Mouse (Mus musculus): ENCODE data around the gene Bcl11b. TPM values are rescaled to one million over a fixed set of nuclear protein-coding genes. Genes with fewer than 3 reads are reported as not detected.

The Bcl11b gene
- polyA plus RNA-seq, 1 experiment, result not detected

- no peaks in the 10 kb centered on the region for H3K4me1 ChIP-seq (ENCODE audit: control insufficient read depth)
- TF ChIP-seq TAL1 (IDR thresholded peaks at IDR 0.05; ENCODE audit: low read length) (no peak), GATA1 (IDR thresholded peaks at IDR 0.05; ENCODE audit: low read length) (no peak)
- H3K36me3 ChIP-seq (ENCODE audit: control insufficient read depth), result no peaks in the 10 kb centered on the region
- peaks cover 28% of the 10 kb centered on the region for H3K9me3 ChIP-seq (ENCODE audit: control insufficient read depth, low read length)
- no peaks in the 10 kb centered on the region for H3K27me3 ChIP-seq (ENCODE audit: control insufficient read depth)
- no peak overlapping the region for H3K4me3 ChIP-seq (replicated peaks)
Observed at GRCm38 (mm10) chr12:107923963-107924362, 79.4 kb downstream of the Bcl11b start.

GRCm38 (mm10) chr12:107922180-107922579 lies 81.2 kb downstream of the Bcl11b start:
- Histone ChIP-seq H3K4me3 (replicated peaks) (no peak overlapping the region), H3K9me3 (ENCODE audit: control insufficient read depth, low read length) (peaks cover 39% of the 10 kb centered on the region), H3K36me3 (ENCODE audit: control insufficient read depth) (no peaks in the 10 kb centered on the region), H3K27me3 (ENCODE audit: control insufficient read depth) (no peaks in the 10 kb centered on the region), H3K4me1 (ENCODE audit: control insufficient read depth) (no peaks in the 10 kb centered on the region)
- TF ChIP-seq GATA1 (IDR thresholded peaks at IDR 0.05; ENCODE audit: low read length) (no peak), TAL1 (IDR thresholded peaks at IDR 0.05; ENCODE audit: low read length) (no peak)

GRCm38 (mm10) chr12:107921566-107921965 lies 81.8 kb downstream of the Bcl11b start:
- H3K27me3 ChIP-seq (ENCODE audit: control insufficient read depth), result no peaks in the 10 kb centered on the region
- no peak overlapping the region for H3K4me3 ChIP-seq (replicated peaks)
- no peaks in the 10 kb centered on the region for H3K36me3 ChIP-seq (ENCODE audit: control insufficient read depth)
- peaks cover 40% of the 10 kb centered on the region for H3K9me3 ChIP-seq (ENCODE audit: control insufficient read depth, low read length)
- H3K4me1 ChIP-seq (ENCODE audit: control insufficient read depth), result no peaks in the 10 kb centered on the region
- no peak for TF ChIP-seq GATA1 (IDR thresholded peaks at IDR 0.05; ENCODE audit: low read length)
- no peak for TF ChIP-seq TAL1 (IDR thresholded peaks at IDR 0.05; ENCODE audit: low read length)

GRCm38 (mm10) chr12:107921154-107921553 lies 82.2 kb downstream of the Bcl11b start:
- peaks cover 43% of the 10 kb centered on the region for H3K9me3 ChIP-seq (ENCODE audit: control insufficient read depth, low read length)
- TF ChIP-seq TAL1 (IDR thresholded peaks at IDR 0.05; ENCODE audit: low read length) (no peak), GATA1 (IDR thresholded peaks at IDR 0.05; ENCODE audit: low read length) (no peak)
- no peaks in the 10 kb centered on the region for H3K36me3 ChIP-seq (ENCODE audit: control insufficient read depth)
- H3K4me3 ChIP-seq (replicated peaks), result no peak overlapping the region
- no peaks in the 10 kb centered on the region; the same call in 1 of the 2 replicates for H3K27me3 ChIP-seq (ENCODE audit: control insufficient read depth)
- H3K4me1 ChIP-seq (ENCODE audit: control insufficient read depth), result no peaks in the 10 kb centered on the region

GRCm38 (mm10) chr12:107920716-107921115 lies 82.7 kb downstream of the Bcl11b start:
- Histone ChIP-seq H3K36me3 (ENCODE audit: control insufficient read depth) (no peaks in the 10 kb centered on the region), H3K27me3 (ENCODE audit: control insufficient read depth) (no peaks in the 10 kb centered on the region; the same call in 1 of the 2 replicates), H3K4me3 (replicated peaks) (no peak overlapping the region), H3K4me1 (ENCODE audit: control insufficient read depth) (no peaks in the 10 kb centered on the region), H3K9me3 (ENCODE audit: control insufficient read depth, low read length) (peaks cover 48% of the 10 kb centered on the region)
- TF ChIP-seq TAL1 (IDR thresholded peaks at IDR 0.05; ENCODE audit: low read length) (no peak), GATA1 (IDR thresholded peaks at IDR 0.05; ENCODE audit: low read length) (no peak)

- H3K27me3 ChIP-seq (ENCODE audit: control insufficient read depth), result peaks cover 2% of the 10 kb centered on the region; the same call in 1 of the 2 replicates
- no peak for TF ChIP-seq TAL1 (IDR thresholded peaks at IDR 0.05; ENCODE audit: low read length)
- TF ChIP-seq GATA1 (IDR thresholded peaks at IDR 0.05; ENCODE audit: low read length), result no peak
- no peaks in the 10 kb centered on the region for H3K4me1 ChIP-seq (ENCODE audit: control insufficient read depth)
- H3K4me3 ChIP-seq (replicated peaks), result no peak overlapping the region
- H3K36me3 ChIP-seq (ENCODE audit: control insufficient read depth), result no peaks in the 10 kb centered on the region
- peaks cover 51% of the 10 kb centered on the region for H3K9me3 ChIP-seq (ENCODE audit: control insufficient read depth, low read length)
Observed at GRCm38 (mm10) chr12:107920076-107920475, 83.3 kb downstream of the Bcl11b start.

- no peak overlapping the region for H3K4me3 ChIP-seq (replicated peaks)
- no peaks in the 10 kb centered on the region for H3K36me3 ChIP-seq (ENCODE audit: control insufficient read depth)
- H3K9me3 ChIP-seq (ENCODE audit: control insufficient read depth, low read length), result peaks cover 52% of the 10 kb centered on the region
- TF ChIP-seq TAL1 (IDR thresholded peaks at IDR 0.05; ENCODE audit: low read length), result no peak
- no peak for TF ChIP-seq GATA1 (IDR thresholded peaks at IDR 0.05; ENCODE audit: low read length)
- H3K4me1 ChIP-seq (ENCODE audit: control insufficient read depth), result no peaks in the 10 kb centered on the region
- H3K27me3 ChIP-seq (ENCODE audit: control insufficient read depth), result peaks cover 2% of the 10 kb centered on the region; the same call in 1 of the 2 replicates
Observed at GRCm38 (mm10) chr12:107918779-107919178, 84.6 kb downstream of the Bcl11b start.

GRCm38 (mm10) chr12:107916008-107916407 lies 87.4 kb downstream of the Bcl11b start:
- peaks cover 57% of the 10 kb centered on the region for H3K9me3 ChIP-seq (ENCODE audit: control insufficient read depth, low read length)
- H3K4me1 ChIP-seq (ENCODE audit: control insufficient read depth), result no peaks in the 10 kb centered on the region
- H3K4me3 ChIP-seq (replicated peaks), result no peak overlapping the region
- no peaks in the 10 kb centered on the region for H3K36me3 ChIP-seq (ENCODE audit: control insufficient read depth)
- TF ChIP-seq TAL1 (IDR thresholded peaks at IDR 0.05; ENCODE audit: low read length) (no peak), GATA1 (IDR thresholded peaks at IDR 0.05; ENCODE audit: low read length) (no peak)
- peaks cover 2% of the 10 kb centered on the region; the same call in 1 of the 2 replicates for H3K27me3 ChIP-seq (ENCODE audit: control insufficient read depth)

GRCm38 (mm10) chr12:107915396-107915795 lies 88.0 kb downstream of the Bcl11b start:
- Histone ChIP-seq H3K9me3 (ENCODE audit: control insufficient read depth, low read length) (peaks cover 59% of the 10 kb centered on the region), H3K27me3 (ENCODE audit: control insufficient read depth) (peaks cover 2% of the 10 kb centered on the region; the same call in 1 of the 2 replicates), H3K36me3 (ENCODE audit: control insufficient read depth) (no peaks in the 10 kb centered on the region), H3K4me1 (ENCODE audit: control insufficient read depth) (no peaks in the 10 kb centered on the region), H3K4me3 (replicated peaks) (no peak overlapping the region)
- no peak for TF ChIP-seq TAL1 (IDR thresholded peaks at IDR 0.05; ENCODE audit: low read length)
- no peak for TF ChIP-seq GATA1 (IDR thresholded peaks at IDR 0.05; ENCODE audit: low read length)

GRCm38 (mm10) chr12:107908826-107909225 lies 94.6 kb downstream of the Bcl11b start:
- Histone ChIP-seq H3K9me3 (ENCODE audit: control insufficient read depth, low read length) (peaks cover 46% of the 10 kb centered on the region), H3K27me3 (ENCODE audit: control insufficient read depth) (no peaks in the 10 kb centered on the region), H3K36me3 (ENCODE audit: control insufficient read depth) (no peaks in the 10 kb centered on the region), H3K4me1 (ENCODE audit: control insufficient read depth) (no peaks in the 10 kb centered on the region), H3K4me3 (replicated peaks) (no peak overlapping the region)
- TF ChIP-seq GATA1 (IDR thresholded peaks at IDR 0.05; ENCODE audit: low read length), result no peak
- TF ChIP-seq TAL1 (IDR thresholded peaks at IDR 0.05; ENCODE audit: low read length), result no peak
